Mouse (Mus musculus) monocyte, adult 5-6 weeks (primary cell): Measurements from ENCODE around the gene Gm11487. TPM values are rescaled to one million over a fixed set of nuclear protein-coding genes. Genes with fewer than 3 reads are reported as not detected.
"Not testable (repeated sequence)": the region's sequence is repeated elsewhere in the genome, so short reads cannot be mapped to it uniquely, and the experiment has no call there.

Experiments
- ATAC-seq: fragments of 153-309, 156-312 bp; replicated peaks from 2 replicates; pipeline ENCODE4 v1.8.0; 2017; ENCODE audit warnings: mild to moderate bottlenecking; ENCODE audit not compliant: low TSS enrichment, insufficient number of reproducible peaks, severe bottlenecking, poor library complexity, low FRiP score
- total RNA-seq: library from RNA; stranded (forward); fragments of 200-1000, 200-491, 200-594 nt; gene quantifications from 3 replicates; pipeline ENCODE4 v1.2.3, GENCODE M21; 2017

The Gm11487 gene
- not detected in 3 replicates for total RNA-seq

DNA sequence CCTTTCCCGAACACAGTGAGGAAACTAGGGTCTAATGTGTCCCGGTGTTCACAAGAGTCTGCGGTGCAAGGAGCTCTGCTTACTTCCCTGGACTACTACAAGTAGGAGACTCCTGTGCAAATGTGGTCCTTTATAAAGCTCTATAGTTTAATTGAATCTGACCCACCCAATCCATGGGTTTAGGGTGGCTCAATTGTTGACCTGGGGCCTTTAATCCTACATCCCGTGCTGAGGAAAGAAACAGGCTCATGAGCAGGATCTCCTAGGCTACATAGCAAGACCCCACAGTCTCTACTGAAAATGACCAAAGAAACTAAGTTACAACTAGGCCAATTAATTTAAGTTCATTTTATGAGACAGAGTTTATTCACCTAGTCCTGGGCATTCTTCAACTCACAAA lies at the start of gene Gm11487:
Gene Gm11487 (minus strand): TSS at position 101 of the 400 bp plus-strand sequence.
- not testable (repeated sequence) for ATAC-seq

DNA sequence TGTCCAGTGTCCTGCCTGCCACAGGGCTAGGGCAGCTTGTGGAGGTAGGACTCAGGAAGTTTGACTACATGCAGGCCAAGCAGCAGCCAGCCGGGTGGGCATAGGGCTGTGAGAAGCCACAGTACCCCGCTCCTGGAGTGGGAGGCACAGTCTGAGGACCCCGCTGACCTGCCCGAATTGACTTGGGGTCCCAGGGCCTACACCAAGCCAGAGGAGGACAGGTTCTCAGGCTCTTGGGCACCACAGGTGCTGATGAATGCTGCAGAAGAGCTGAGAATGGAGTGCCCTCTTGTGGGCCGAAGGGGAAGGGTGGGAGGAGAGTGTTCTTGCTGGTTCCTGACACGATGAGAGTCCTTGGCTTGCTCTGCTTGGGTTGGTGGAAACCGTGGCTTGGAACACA lies 39.8 kb upstream of the Gm11487 start:
- ATAC-seq: no peak

DNA sequence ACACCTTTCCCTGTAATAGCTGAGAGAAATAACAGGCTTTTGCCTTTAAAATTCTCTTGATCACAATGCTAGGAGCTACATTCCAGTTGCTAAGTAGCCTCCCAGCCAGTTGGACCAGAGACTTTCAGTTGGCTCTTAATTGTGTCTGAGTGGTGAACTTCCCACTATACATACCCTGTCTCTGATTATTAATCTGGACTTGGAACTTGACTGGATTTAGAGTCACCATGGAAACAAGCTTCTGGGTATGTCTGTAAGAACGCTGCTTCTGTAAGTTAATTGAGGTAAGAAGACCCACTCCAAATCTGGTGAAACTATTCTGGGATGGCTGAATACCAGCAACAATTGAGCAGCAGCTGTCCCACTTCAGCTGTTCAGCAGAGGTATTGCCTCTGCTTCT lies 37.7 kb upstream of the Gm11487 start:
- ATAC-seq: no peak

DNA sequence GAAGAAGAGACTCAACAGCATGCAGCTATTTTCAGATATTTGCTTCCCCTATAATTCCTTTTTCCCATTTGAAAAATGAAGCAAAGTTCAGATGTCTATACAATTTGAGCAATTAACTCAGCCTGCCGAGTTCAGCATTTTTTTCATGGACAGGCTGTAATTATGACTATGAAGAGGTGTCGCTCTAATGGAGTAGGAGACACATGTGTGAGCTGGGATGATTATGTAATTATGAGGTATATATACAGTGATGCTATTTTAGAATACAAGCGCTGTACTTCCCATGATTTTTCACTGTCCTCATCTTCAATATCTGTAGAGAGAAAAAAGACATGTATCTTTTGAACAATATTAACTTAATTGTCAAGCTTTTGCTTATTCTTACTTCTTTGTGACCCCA lies 21.0 kb upstream of the Gm11487 start:
- ATAC-seq: no peak

DNA sequence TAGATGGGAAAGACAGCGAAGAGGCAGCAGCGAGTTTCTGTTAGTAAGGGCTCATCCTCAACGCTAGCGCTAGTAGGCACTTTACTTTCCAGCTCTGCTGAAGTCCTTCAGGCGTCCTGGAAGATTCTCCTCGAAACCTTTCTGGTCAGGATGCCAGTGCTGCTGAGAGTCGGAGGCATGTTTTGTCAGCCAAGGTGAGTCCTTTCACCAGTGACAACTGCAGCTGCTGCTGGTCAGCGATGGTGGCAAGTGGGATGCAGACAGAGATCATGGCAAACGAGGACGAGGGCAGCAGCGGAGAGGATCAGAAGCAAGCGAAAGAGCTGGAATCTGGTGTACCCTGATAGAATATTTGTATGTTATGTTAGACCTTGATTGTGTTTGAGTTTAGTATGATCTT lies 18.2 kb upstream of the Gm11487 start:
- no peak for ATAC-seq

DNA sequence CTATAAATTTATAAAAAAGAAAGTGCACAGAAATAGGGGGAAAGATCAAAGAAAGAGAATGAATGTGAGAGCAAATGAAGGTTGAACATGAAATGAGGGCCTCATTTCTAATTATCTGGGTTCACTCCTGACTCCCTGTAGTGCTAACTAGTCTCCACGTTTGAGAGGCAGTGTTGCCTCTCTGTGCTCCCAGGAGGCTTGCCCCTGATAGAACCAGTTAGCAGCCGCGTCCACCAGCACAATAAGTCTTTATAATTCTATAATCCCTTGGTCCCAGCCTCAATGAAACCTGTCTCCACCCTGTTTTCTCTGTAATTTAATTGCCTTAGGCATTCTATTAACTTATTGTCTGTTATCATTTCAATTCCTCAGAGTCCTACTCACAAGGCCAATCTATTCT lies 38.3 kb downstream of the Gm11487 start:
- ATAC-seq: no peak

Other genes with a start within 250 kb of the Gm11487 start
- not detected in 3 replicates for gene Gm11238, start 202.8 kb upstream of the Gm11487 start, total RNA-seq
- gene Gm11237, start 217.9 kb upstream of the Gm11487 start, total RNA-seq: not detected in 3 replicates
- gene Gm11236, start 233.0 kb upstream of the Gm11487 start, total RNA-seq: not detected in 3 replicates